ENCODE assay signal across 28 mouse cellular contexts in the genomic region with DNA sequence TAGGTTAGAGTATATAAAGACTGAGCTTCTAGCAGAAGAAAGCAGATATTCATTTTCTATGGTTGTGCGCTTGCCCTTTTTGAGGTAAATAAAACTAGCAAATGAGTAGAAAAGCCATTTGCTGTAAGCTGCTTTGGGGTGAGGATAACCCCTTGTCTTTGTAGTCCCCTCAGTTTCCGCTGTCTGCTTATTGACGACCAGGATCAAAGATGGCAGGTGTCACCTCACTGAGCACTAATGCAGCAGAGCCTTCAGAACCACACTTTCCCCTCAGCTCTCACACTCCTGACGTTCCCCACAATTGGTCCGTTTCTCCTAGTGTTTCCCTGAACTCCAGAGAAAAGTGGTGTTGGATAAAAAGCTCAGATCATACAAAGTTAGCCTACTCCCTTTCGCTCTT. TPM values are rescaled to one million over a fixed set of nuclear protein-coding genes. Genes with fewer than 3 reads are reported as not detected.
DNase-seq lines count a peak whose midpoint lies in the region; ATAC-seq and TF ChIP-seq lines count a peak whose summit lies in the region.
"Had no signal": no experiment of that assay in that cellular context is flagged by ENCODE, and none has a peak within 500 bp of the region (broad histone marks: within the 10 kb centered on the region; RNA-seq: fewer than 3 reads in every experiment).

No protein-coding gene starts in this region.

- peaks cover 19% of the 10 kb centered on the region for H3K4me1 ChIP-seq in thymus, adult 2 months (replicated peaks; ENCODE audit: control insufficient read depth, insufficient read depth, low read length)
- H3K4me1 ChIP-seq in kidney, embryonic 15.5 days, result peaks cover 8% of the 10 kb centered on the region

- no peak overlapping the region for H3K4me2 ChIP-seq in kidney, embryonic 15.5 days
- H3K4me2 ChIP-seq: embryonic facial prominence, embryonic 15.5 days; forebrain, embryonic 12.5 days; limb, embryonic 13.5 days; lung, embryonic 15.5 days; midbrain, embryonic 12.5 days; neural tube, embryonic 13.5 days had no signal

- H3K9me3 ChIP-seq in kidney, embryonic 15.5 days (replicated peaks), result no peaks in the 10 kb centered on the region
- H3K9me3 ChIP-seq: embryonic facial prominence, embryonic 10.5 days; embryonic facial prominence, embryonic 15.5 days; forebrain, embryonic 12.5 days; G1E; limb, embryonic 13.5 days; lung, embryonic 15.5 days; megakaryocyte, embryonic 14.5 days; midbrain, embryonic 12.5 days; neural tube, embryonic 13.5 days had no signal

- peak overlapping the region; percentile 98 for H3K27ac ChIP-seq in thymus, adult 2 months (ENCODE audit: control insufficient read depth, insufficient read depth, low read length)
- H3K27ac ChIP-seq in kidney, embryonic 15.5 days, result no peak overlapping the region
- H3K27ac ChIP-seq: embryonic facial prominence, embryonic 10.5 days; embryonic facial prominence, embryonic 15.5 days; forebrain, embryonic 12.5 days; limb, embryonic 13.5 days; lung, embryonic 15.5 days; midbrain, embryonic 12.5 days; neural tube, embryonic 13.5 days had no signal

- DNase-seq in CD4-positive helper T cell, adult 2 months (ENCODE audit: low read depth, low spot score), result peak; percentile 60
- peak; percentile 16 to 35 for DNase-seq in CD8-positive naive resting alpha-beta T cell, adult 2 months (ENCODE audit: low read depth in 2 of 2, low spot score in 2 of 2)
- DNase-seq in thymus, adult 2 months, result peak; percentile 32
- DNase-seq in thymus, postnatal 36 days, result peak; percentile 13 to 37
- DNase-seq in urinary bladder, postnatal 14 days (ENCODE audit: low spot score), result no peak
- no peak for DNase-seq in lung, postnatal 36 days
- DNase-seq: adrenal gland, postnatal 25 days; cerebellum, adult 2 months; cerebellum, postnatal 25 days; forebrain, postnatal 0 days; kidney, adult 9 months; kidney, postnatal 14 days; layer of hippocampus, adult 9-11 months; lung, postnatal 4 days; right cerebral cortex, postnatal 4 days had no signal

- no peak for ATAC-seq in kidney, embryonic 15.5 days (replicated peaks; ENCODE audit: low FRiP score)
- ATAC-seq: forebrain, postnatal 0 days; intestine, postnatal 0 days; Patski had no signal

- no peak for TF ChIP-seq CTCF in thymus, adult 2 months (IDR thresholded peaks at IDR 0.05; ENCODE audit: borderline replicate concordance, control insufficient read depth, extremely low read depth, insufficient read depth, low read length, poor library complexity)

- no peak overlapping the region for H3K4me3 ChIP-seq in thymus, adult 2 months (ENCODE audit: control insufficient read depth, insufficient read depth, low read length)
- no peak overlapping the region for H3K4me3 ChIP-seq in kidney, embryonic 15.5 days (replicated peaks)
- H3K4me3 ChIP-seq: embryonic facial prominence, embryonic 10.5 days; embryonic facial prominence, embryonic 15.5 days; forebrain, embryonic 12.5 days; limb, embryonic 13.5 days; lung, embryonic 15.5 days; midbrain, embryonic 12.5 days; myocyte; neural tube, embryonic 13.5 days had no signal

- no peaks in the 10 kb centered on the region for H3K36me3 ChIP-seq in thymus, adult 2 months (ENCODE audit: control insufficient read depth, insufficient read depth, low read length)
- 0 out of 2 replicates have a peak, but pooled peaks cover 3% of the 10 kb centered on the region for H3K36me3 ChIP-seq in kidney, embryonic 15.5 days
- H3K36me3 ChIP-seq: forebrain, embryonic 12.5 days; lung, embryonic 15.5 days had no signal

- no peak for TF ChIP-seq POLR2A in thymus, adult 2 months (IDR thresholded peaks at IDR 0.05; ENCODE audit: control insufficient read depth, extremely low read depth, insufficient read depth, low read length, poor library complexity)

- H3K9ac ChIP-seq in kidney, embryonic 15.5 days, result no peak overlapping the region
- H3K9ac ChIP-seq: embryonic facial prominence, embryonic 15.5 days; forebrain, embryonic 12.5 days; forebrain, postnatal 0 days; limb, embryonic 13.5 days; lung, embryonic 15.5 days; midbrain, embryonic 12.5 days; neural tube, embryonic 13.5 days had no signal

- no peaks in the 10 kb centered on the region for H3K27me3 ChIP-seq in thymus, adult 2 months (ENCODE audit: control insufficient read depth, insufficient read depth, low read length)
- H3K27me3 ChIP-seq in kidney, embryonic 15.5 days, result no peaks in the 10 kb centered on the region
- H3K27me3 ChIP-seq: embryonic facial prominence, embryonic 15.5 days; forebrain, embryonic 12.5 days; limb, embryonic 13.5 days; lung, embryonic 15.5 days; megakaryocyte, embryonic 14.5 days; midbrain, embryonic 12.5 days; neural tube, embryonic 13.5 days; Patski had no signal

- WGBS in thymus, adult 2 months, result 35% methylated on average over 6 of the region's 6 CpGs
- WGBS in kidney, embryonic 15.5 days, result 79% methylated on average over 6 of the region's 6 CpGs

RNA-seq across cellular contexts. Expression of a gene that starts 2.3 kb away (rescaled TPM):
- 15.0 and 19.8 TPM in 2 replicates for polyA plus RNA-seq in thymus, adult 2 months (2012; rRNA removed)
- polyA plus RNA-seq in kidney, embryonic 15.5 days (2015; fragmentation: Nextera tagmentation; extraction: Ambion mirVana), result 60.2 and 63.9 TPM in 2 replicates

RNA-seq across cellular contexts. Expression of a gene that starts 56.4 kb away (rescaled TPM):
- 12.3 and 12.6 TPM in 2 replicates for polyA plus RNA-seq in thymus, adult 2 months (2012; rRNA removed)
- 81.3 and 82.0 TPM in 2 replicates for polyA plus RNA-seq in kidney, embryonic 15.5 days (2015; fragmentation: Nextera tagmentation; extraction: Ambion mirVana)

RNA-seq across cellular contexts. Expression of a gene that starts 56.5 kb away (rescaled TPM):
- 3.5 and 4.0 TPM in 2 replicates for polyA plus RNA-seq in thymus, adult 2 months (2012; rRNA removed)
- polyA plus RNA-seq in kidney, embryonic 15.5 days (2015; fragmentation: Nextera tagmentation; extraction: Ambion mirVana), result 10.4 and 13.5 TPM in 2 replicates

Comparison
In these comparisons a context has a peak if more than half of its experiments do, and no peak if none do; other contexts are left out.
1. DNase-seq: peak in CD4-positive helper T cell, adult 2 months (single experiment), CD8-positive naive resting alpha-beta T cell, adult 2 months (2 of 2), thymus, adult 2 months (single experiment) and thymus, postnatal 36 days (2 of 2); none in urinary bladder, postnatal 14 days (single experiment) and lung, postnatal 36 days (single experiment).